Mouse (Mus musculus) ZHBTc4 (cell line): ENCODE measurements around the gene Gm21887.
"Not testable (repeated sequence)": the region's sequence is repeated elsewhere in the genome, so short reads cannot be mapped to it uniquely, and the experiment has no call there.

Experiments used
- DNase-seq: peaks from one replicate; pipeline ENCODE4 v3.0.0-alpha.2; 2011; ENCODE audit warnings: low read depth, low spot score

Gm21887 gene

GRCm38 (mm10) chrX:170010581-170011528, 1.4 kb downstream of the Gm21887 start:
- peak; percentile 98 for DNase-seq

- not testable (repeated sequence) for DNase-seq
These were observed 2.0 kb downstream of the Gm21887 start for GRCm38 (mm10) chrX:170011529-170011879.

GRCm38 (mm10) chrX:170013421-170013820, 4.0 kb downstream of the Gm21887 start:
- not testable (repeated sequence) for DNase-seq

- not testable (repeated sequence) for DNase-seq
These were observed 4.6 kb downstream of the Gm21887 start for GRCm38 (mm10) chrX:170014038-170014437.

- DNase-seq, result not testable (repeated sequence)
These were observed 6.4 kb downstream of the Gm21887 start for GRCm38 (mm10) chrX:170015883-170016282.

- DNase-seq, result peak; percentile 100
These were observed 8.1 kb downstream of the Gm21887 start for GRCm38 (mm10) chrX:170017333-170018245.

GRCm38 (mm10) chrX:170018571-170019218, 9.2 kb downstream of the Gm21887 start:
- peak; percentile 97 for DNase-seq

GRCm38 (mm10) chrX:170019219-170019953, 9.9 kb downstream of the Gm21887 start:
- not testable (repeated sequence) for DNase-seq

- DNase-seq, result peak; percentile 100
These were observed 10.7 kb downstream of the Gm21887 start for GRCm38 (mm10) chrX:170019954-170020689.

- peak; percentile 100 for DNase-seq
These were observed 11.2 kb downstream of the Gm21887 start for GRCm38 (mm10) chrX:170020690-170021050.

GRCm38 (mm10) chrX:170021205-170021604, 11.7 kb downstream of the Gm21887 start:
- peak; percentile 100 for DNase-seq

GRCm38 (mm10) chrX:170021750-170022461, 12.4 kb downstream of the Gm21887 start:
- DNase-seq, result peak; percentile 100
